Mouse (Mus musculus) spleen, adult 2 months (tissue): ENCODE data around the gene 3110009E18Rik. TPM values are rescaled to one million over a fixed set of nuclear protein-coding genes. Genes with fewer than 3 reads are reported as not detected.

Source experiments
- DNase-seq, 2 experiments: peaks; one replicate each; pipeline versions ENCODE4 v3.0.0 to v3.0.0-alpha.2; 2012 to 2021; ENCODE audit warnings: low spot score in 2 of 2, low read depth in 1 of 2
- H3K27ac ChIP-seq: fragments of 200-500 bp; 2 replicates; pipeline ENCODE4 v1.5.1; 2012; ENCODE audit warnings: low read length, inconsistent platforms; ENCODE audit not compliant: insufficient read depth
- H3K27me3 ChIP-seq: fragments of 200-500 bp; 2 replicates; pipeline ENCODE4 v1.6.1; 2012; ENCODE audit warnings: mild to moderate bottlenecking, moderate library complexity, low read length, inconsistent platforms; ENCODE audit not compliant: control insufficient read depth, insufficient read depth
- H3K36me3 ChIP-seq: fragments of 200-500 bp; 2 replicates; pipeline ENCODE4 v1.6.1; 2012; ENCODE audit warnings: mild to moderate bottlenecking, low read length, inconsistent platforms; ENCODE audit not compliant: control insufficient read depth, insufficient read depth
- H3K4me1 ChIP-seq: fragments of 200-500 bp; 2 replicates; pipeline ENCODE4 v1.6.1; 2011; ENCODE audit warnings: inconsistent platforms; ENCODE audit not compliant: control insufficient read depth, insufficient read depth, insufficient read length
- H3K4me3 ChIP-seq: fragments of 200-500 bp; 2 replicates; pipeline ENCODE4 v1.5.1; 2011; ENCODE audit warnings: mild to moderate bottlenecking, inconsistent platforms; ENCODE audit not compliant: insufficient read depth, insufficient read length; ENCODE audit errors: extremely low read depth
- CTCF ChIP-seq: fragments of 200-500 bp; IDR thresholded peaks from 2 replicates; pipeline ENCODE4 v1.5.1; 2011; ENCODE audit warnings: mild to moderate bottlenecking, inconsistent platforms; ENCODE audit not compliant: insufficient read depth, insufficient read length, insufficient replicate concordance; ENCODE audit errors: extremely low read depth
- POLR2A ChIP-seq: fragments of 200-500 bp; IDR thresholded peaks from 2 replicates; pipeline ENCODE4 v1.6.1; 2011; ENCODE audit warnings: low read depth, low read length, inconsistent platforms
- whole genome bisulfite sequencing: fragments of 180-500 bp; shearing (Covaris S2); methylation state at CpG from one replicate; pipeline ENCODE4 v1.1.7; 2018; 5-methylcytosine and 5-hydroxymethylcytosine counted together
- polyA plus RNA-seq: library from polyadenylated mRNA; depleted of rRNA; stranded (reverse); fragments of >200 nt; gene quantifications from 2 replicates; pipeline ENCODE4 v1.2.3, GENCODE M21; 2012; rRNA removed

3110009E18Rik gene
- polyA plus RNA-seq: 1.4 and 2.0 TPM in 2 replicates

DNA sequence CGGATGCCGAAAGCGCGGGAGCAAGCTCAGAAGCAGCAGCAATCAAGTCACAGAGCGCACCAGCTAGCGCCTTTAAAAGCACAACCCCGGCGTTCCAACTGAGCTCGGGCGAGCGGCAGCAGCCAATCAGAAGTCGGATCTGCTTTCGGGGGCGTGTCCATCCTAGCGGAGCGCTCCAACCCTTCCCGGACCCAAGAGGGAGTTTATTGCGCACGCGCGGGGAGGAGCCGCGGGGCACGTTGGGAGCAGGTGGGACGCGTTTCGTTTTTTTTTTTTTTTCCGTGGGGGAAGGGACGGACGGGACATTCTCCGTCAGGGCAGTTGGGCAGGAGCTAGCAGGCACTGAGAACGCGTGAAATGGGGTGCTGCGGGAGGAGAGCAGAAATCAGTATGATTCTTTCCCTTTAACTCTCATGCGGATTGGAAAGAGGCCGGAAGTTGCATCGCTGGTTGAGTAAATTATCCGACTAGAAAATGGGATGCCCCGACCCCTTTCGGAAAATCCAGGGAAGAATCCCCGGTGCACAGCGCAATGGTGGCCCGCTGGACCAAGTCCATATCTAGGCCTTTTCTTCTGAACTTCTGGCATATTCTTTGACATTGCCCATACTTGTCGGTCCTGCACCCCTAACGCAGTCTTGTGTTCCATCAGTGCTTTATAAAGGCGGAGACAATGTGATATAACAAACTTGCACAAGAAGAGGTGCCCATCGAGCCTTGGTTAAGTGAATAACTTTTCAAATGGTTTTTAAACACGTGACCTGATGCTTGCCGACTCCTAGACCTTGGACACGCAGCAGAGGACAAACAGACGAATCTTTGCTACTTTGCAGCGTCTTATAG, at the start of gene 3110009E18Rik, which contains the start of gene Dbi:
3110009E18Rik (plus strand) TSS at position 219 of the 843 bp plus-strand sequence.
Dbi (minus strand) TSS at position 110 of the 843 bp plus-strand sequence.
- WGBS: under 1% methylated on average over 52 of the region's 52 CpGs
- Histone ChIP-seq H3K27ac (peak within 1 kb of the TSS; percentile 87), H3K36me3 (no peaks in the 10 kb centered on the region), H3K27me3 (no peaks in the 10 kb centered on the region), H3K4me1 (peaks cover 8% of the 10 kb centered on the region; the same call in 1 of the 2 replicates), H3K4me3 (peak within 1 kb of the TSS; percentile 87)
- TF ChIP-seq CTCF (no peak), POLR2A (peak; percentile 34)
- DNase-seq: peak; percentile 88 to 97

DNA sequence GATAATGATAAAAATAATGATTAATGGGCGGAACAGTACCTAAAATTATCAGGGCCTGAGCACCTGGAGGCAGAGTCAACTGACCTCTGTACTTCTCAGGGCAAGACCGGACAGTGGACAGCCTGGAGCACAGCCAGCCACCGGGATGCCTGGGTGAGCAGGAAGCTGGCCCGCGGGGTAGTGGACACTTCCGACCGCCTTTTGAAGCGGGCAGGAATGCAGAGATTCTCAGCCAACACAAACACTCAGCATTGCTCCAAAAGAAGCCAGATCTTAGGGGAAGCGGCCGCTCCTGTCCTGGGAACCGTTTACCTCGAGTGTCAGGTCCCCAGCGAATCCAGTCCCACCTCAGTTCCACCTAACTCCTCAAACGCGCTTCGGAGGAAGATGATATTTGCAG, 48.1 kb upstream of the 3110009E18Rik start:
- WGBS: 10% methylated on average over 16 of the region's 16 CpGs
- TF ChIP-seq CTCF (no peak), POLR2A (no peak)
- H3K27ac ChIP-seq: no peak overlapping the region

DNA sequence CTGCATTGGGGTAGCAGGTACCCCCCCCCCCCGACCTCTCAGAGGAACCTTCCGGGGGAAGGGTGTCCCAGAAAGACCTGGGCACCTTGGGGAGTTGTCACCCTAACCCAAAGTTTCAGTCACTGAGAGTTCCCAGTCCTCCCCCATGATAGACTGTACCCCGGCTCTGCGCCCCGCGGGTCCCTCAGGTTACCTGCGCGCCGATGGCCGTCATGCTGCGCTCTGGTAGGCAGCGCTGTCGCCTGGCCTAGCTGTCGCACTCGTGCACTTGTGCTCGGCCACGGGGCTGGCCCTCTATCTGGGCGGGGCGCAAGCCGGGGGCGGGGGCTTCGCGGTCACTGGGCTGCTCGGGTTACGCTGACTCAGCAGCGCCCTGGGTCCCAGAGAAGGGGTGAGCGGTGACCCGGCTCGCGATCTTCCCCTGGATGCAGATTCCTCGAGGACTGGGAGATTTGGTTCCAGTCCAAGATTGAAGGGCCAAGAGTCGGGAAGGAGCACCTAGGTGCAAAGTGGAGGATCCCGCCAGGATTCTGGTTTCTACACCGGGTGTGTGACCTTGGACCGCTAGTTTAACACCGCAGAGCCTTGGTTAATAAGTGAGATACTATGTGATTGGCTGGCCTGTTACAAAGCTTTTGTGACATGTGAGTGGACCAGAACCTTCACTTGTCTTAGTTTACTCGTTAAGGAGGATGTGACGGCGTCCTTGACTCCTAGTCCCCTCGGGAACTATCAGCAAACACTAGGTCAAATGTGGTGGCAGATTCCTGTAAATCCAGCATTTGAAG, 47.3 kb upstream of the 3110009E18Rik start, which contains the start of gene Tmem37:
Tmem37 (minus strand) TSS at position 556 of the 788 bp plus-strand sequence.
- no peaks in the 10 kb centered on the region for H3K36me3 ChIP-seq
- H3K4me1 ChIP-seq: peaks cover 4% of the 10 kb centered on the region
- WGBS: 8% methylated on average over 40 of the region's 40 CpGs
- H3K27ac ChIP-seq: peak within 1 kb of the TSS; percentile 41; the same call in 1 of the 2 replicates
- no peak for TF ChIP-seq POLR2A
- no peak for TF ChIP-seq CTCF
- peaks cover 4% of the 10 kb centered on the region; the same call in 1 of the 2 replicates for H3K27me3 ChIP-seq
- DNase-seq: peak in 1 of 2 experiments; percentile 26
- peak within 1 kb of the TSS; percentile 42 for H3K4me3 ChIP-seq

More for the DNA sequence above, 48.1 kb upstream of the 3110009E18Rik start:
- peaks cover 4% of the 10 kb centered on the region; the same call in 1 of the 2 replicates for H3K27me3 ChIP-seq
- peaks cover 4% of the 10 kb centered on the region for H3K4me1 ChIP-seq
- H3K4me3 ChIP-seq: peak overlapping the region; percentile 42; the same call in 1 of the 2 replicates
- no peak for DNase-seq
- H3K36me3 ChIP-seq: no peaks in the 10 kb centered on the region

GRCm38 (mm10) chr1:120074307-120074702, 46.7 kb upstream of the 3110009E18Rik start:
- Histone ChIP-seq H3K27me3 (peaks cover 4% of the 10 kb centered on the region; the same call in 1 of the 2 replicates), H3K4me1 (peaks cover 4% of the 10 kb centered on the region), H3K36me3 (no peaks in the 10 kb centered on the region), H3K4me3 (no peak overlapping the region), H3K27ac (no peak overlapping the region)
- DNase-seq: no peak
- WGBS: 47% methylated on average over 4 of the region's 4 CpGs
- no peak for TF ChIP-seq POLR2A

DNA sequence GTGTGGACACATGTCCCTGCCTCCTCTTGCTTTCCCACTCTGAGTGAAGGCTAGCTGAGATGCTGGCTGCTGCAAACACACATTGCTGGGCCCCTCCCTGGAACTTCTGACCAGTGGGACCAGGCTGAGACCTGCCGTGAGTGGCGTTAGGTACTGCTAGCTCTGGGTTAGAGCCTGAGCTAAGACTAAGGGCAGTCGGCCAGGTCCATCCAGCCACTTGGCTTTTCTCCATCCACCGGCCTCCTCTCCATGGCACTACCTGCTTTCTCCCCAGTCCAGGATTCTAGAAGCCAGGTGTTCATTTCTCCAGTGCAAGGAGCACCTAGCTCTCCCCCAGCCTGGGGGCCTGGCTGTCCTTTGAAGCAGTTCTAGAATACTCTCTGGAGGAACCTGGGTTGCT, 46.1 kb upstream of the 3110009E18Rik start:
- Histone ChIP-seq H3K4me3 (no peak overlapping the region), H3K4me1 (peaks cover 4% of the 10 kb centered on the region), H3K36me3 (no peaks in the 10 kb centered on the region), H3K27me3 (peaks cover 4% of the 10 kb centered on the region; the same call in 1 of the 2 replicates), H3K27ac (0 out of 2 replicates have a peak overlapping the region, but pooled peaks have one; percentile 0)
- TF ChIP-seq CTCF: no peak
- no peak for TF ChIP-seq POLR2A
- DNase-seq: no peak
- WGBS: 89% methylated on average over 4 of the region's 4 CpGs

- Histone ChIP-seq H3K4me3 (no peak overlapping the region), H3K27ac (no peak overlapping the region), H3K36me3 (no peaks in the 10 kb centered on the region), H3K4me1 (peaks cover 4% of the 10 kb centered on the region), H3K27me3 (peaks cover 4% of the 10 kb centered on the region; the same call in 1 of the 2 replicates)
- 22% methylated on average over 5 of the region's 5 CpGs for WGBS
- no peak for TF ChIP-seq POLR2A
- TF ChIP-seq CTCF: no peak
- DNase-seq: no peak
Observed at GRCm38 (mm10) chr1:120075507-120075906, 45.5 kb upstream of the 3110009E18Rik start.
